Comparison of ENCODE assay signal across 8 mouse cellular contexts in the genomic region with DNA sequence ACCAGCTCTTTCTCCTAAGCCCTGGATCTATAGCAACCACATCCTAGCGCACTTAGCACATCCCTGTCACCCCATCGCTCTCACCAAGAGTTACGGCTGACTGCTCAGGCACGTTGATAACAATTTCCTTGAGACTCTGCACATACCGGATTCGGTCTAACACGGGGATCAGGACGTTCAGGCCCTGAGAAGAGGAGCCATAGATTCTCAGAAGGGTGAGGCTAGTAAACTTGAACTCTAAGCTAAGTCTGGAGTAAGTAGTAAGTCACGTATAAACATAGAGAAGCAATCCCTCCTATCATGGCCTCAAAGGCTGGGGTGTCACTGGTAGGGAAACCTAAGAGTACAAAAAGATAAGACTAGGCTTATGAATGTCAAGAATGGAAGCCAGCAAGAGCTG. TPM values are rescaled to one million over a fixed set of nuclear protein-coding genes. Genes with fewer than 3 reads are reported as not detected.
A peak's percentile ranks its signal among the peaks of the same experiment; 100 is the strongest.
DNase-seq lines count a peak whose midpoint lies in the region; ATAC-seq and TF ChIP-seq lines count a peak whose summit lies in the region.

No protein-coding gene starts in this region.

- ATAC-seq in forebrain, embryonic 15.5 days (replicated peaks): no peak
- no peak for ATAC-seq in liver, embryonic 15.5 days (ENCODE audit: insufficient read depth)

- WGBS in heart, adult 2 months: 59% methylated on average over 9 of the region's 9 CpGs
- 77% methylated on average over 9 of the region's 9 CpGs for WGBS in forebrain, embryonic 15.5 days
- 55% methylated on average over 9 of the region's 9 CpGs for WGBS in liver, embryonic 15.5 days (ENCODE audit: insufficient replicate concordance)

- peak overlapping the region; percentile 65 for H3K4me3 ChIP-seq in heart, adult 2 months
- peak overlapping the region; percentile 94 for H3K4me3 ChIP-seq in E14TG2a.4 (replicated peaks; ENCODE audit: low read length)
- peak overlapping the region; percentile 64 for H3K4me3 ChIP-seq in forebrain, embryonic 15.5 days
- peak overlapping the region; percentile 86 for H3K4me3 ChIP-seq in liver, embryonic 15.5 days (replicated peaks)

- peak overlapping the region; percentile 81 for H3K9ac ChIP-seq in heart, adult 2 months (ENCODE audit: low read depth, low read length)
- peak overlapping the region; percentile 82 for H3K9ac ChIP-seq in forebrain, embryonic 15.5 days (replicated peaks)
- peak overlapping the region; percentile 94 for H3K9ac ChIP-seq in liver, embryonic 15.5 days

- no peak for TF ChIP-seq CTCF in heart, adult 2 months (IDR thresholded peaks at IDR 0.05)
- no peak for TF ChIP-seq CTCF in E14TG2a.4 (conservative IDR thresholded peaks at IDR 0.05; ENCODE audit: low read length)

- DNase-seq in heart, adult 2 months: no peak
- DNase-seq in heart, postnatal 14 days: no peak
- DNase-seq in yolk sac, embryonic 10.5 days (ENCODE audit: low spot score): no peak
- DNase-seq in urinary bladder, postnatal 4 days (ENCODE audit: low spot score in 2 of 2): no peak
- no peak for DNase-seq in layer of hippocampus, adult 9-11 months

- H3K27ac ChIP-seq in heart, adult 2 months: no peak overlapping the region; the same call in 1 of the 2 replicates
- H3K27ac ChIP-seq in forebrain, embryonic 15.5 days (replicated peaks): peak overlapping the region; percentile 90
- H3K27ac ChIP-seq in liver, embryonic 15.5 days (replicated peaks): peak overlapping the region; percentile 91

- no peaks in the 10 kb centered on the region for H3K9me3 ChIP-seq in E14TG2a.4 (ENCODE audit: low read length)
- H3K9me3 ChIP-seq in forebrain, embryonic 15.5 days: no peaks in the 10 kb centered on the region
- no peaks in the 10 kb centered on the region for H3K9me3 ChIP-seq in liver, embryonic 15.5 days (replicated peaks)

- peaks cover 4% of the 10 kb centered on the region for H3K4me1 ChIP-seq in heart, adult 2 months (ENCODE audit: control insufficient read depth, insufficient read depth, low read length)
- H3K4me1 ChIP-seq in E14TG2a.4 (replicated peaks; ENCODE audit: low read depth, low read length): peaks cover 48% of the 10 kb centered on the region
- H3K4me1 ChIP-seq in forebrain, embryonic 15.5 days: peaks cover 21% of the 10 kb centered on the region
- peaks cover 37% of the 10 kb centered on the region for H3K4me1 ChIP-seq in liver, embryonic 15.5 days (replicated peaks)

- TF ChIP-seq POLR2A in heart, adult 2 months (IDR thresholded peaks at IDR 0.05; ENCODE audit: insufficient read depth, low read depth, low read length): no peak

- peak overlapping the region; percentile 71 for H3K4me2 ChIP-seq in forebrain, embryonic 15.5 days (replicated peaks)
- H3K4me2 ChIP-seq in liver, embryonic 15.5 days: peak overlapping the region; percentile 85

- no peak for TF ChIP-seq EP300 in heart, adult 2 months (IDR thresholded peaks at IDR 0.05; ENCODE audit: insufficient read depth, low read depth, low read length)

- no peaks in the 10 kb centered on the region for H3K27me3 ChIP-seq in heart, adult 2 months (ENCODE audit: control insufficient read depth, insufficient read depth, low read length)
- H3K27me3 ChIP-seq in E14TG2a.4 (ENCODE audit: insufficient read depth, low read length): no peaks in the 10 kb centered on the region
- H3K27me3 ChIP-seq in forebrain, embryonic 15.5 days: no peaks in the 10 kb centered on the region
- no peaks in the 10 kb centered on the region for H3K27me3 ChIP-seq in liver, embryonic 15.5 days

- intact Hi-C loops in heart, adult 2 months (cut with DNase I): no loop called here
- intact Hi-C loops in heart, postnatal 14 days (cut with DNase I): no loop called here

- H3K36me3 ChIP-seq in heart, adult 2 months (ENCODE audit: control insufficient read depth, insufficient read depth, low read length): no peaks in the 10 kb centered on the region
- peaks cover 60% of the 10 kb centered on the region for H3K36me3 ChIP-seq in E14TG2a.4 (ENCODE audit: insufficient read depth, low read length)
- peaks cover 59% of the 10 kb centered on the region for H3K36me3 ChIP-seq in forebrain, embryonic 15.5 days
- peaks cover 71% of the 10 kb centered on the region for H3K36me3 ChIP-seq in liver, embryonic 15.5 days (replicated peaks)

- no peaks in the 10 kb centered on the region; the same call in 1 of the 2 replicates for H3K79me2 ChIP-seq in heart, adult 2 months (replicated peaks; ENCODE audit: control insufficient read depth, insufficient read depth, low read length)

RNA-seq across cellular contexts. Expression of a gene that starts 1.2 kb away (rescaled TPM):
- total RNA-seq in heart, adult 2 months (2021): 100 to 1,000 TPM; 101 to 114 TPM
- polyA plus RNA-seq in heart, adult 2 months (2012; rRNA removed): 97.3 and 117 TPM in 2 replicates
- total RNA-seq in heart, postnatal 14 days (2021): 10 to 100 TPM; 97.8 to 99.2 TPM
- polyA plus RNA-seq in forebrain, embryonic 15.5 days (2015; fragmentation: Nextera tagmentation; extraction: Ambion mirVana): 259 and 263 TPM in 2 replicates
- 187 and 204 TPM in 2 replicates for polyA plus RNA-seq in liver, embryonic 15.5 days (2015; fragmentation: Nextera tagmentation; extraction: Ambion mirVana)

RNA-seq across cellular contexts. Expression of a gene that starts 4.7 kb away (rescaled TPM):
- total RNA-seq in heart, adult 2 months (2021): 10 to 100 TPM; 21.0 to 26.5 TPM
- polyA plus RNA-seq in heart, adult 2 months (2012; rRNA removed): 20.1 and 27.1 TPM in 2 replicates
- 10 to 100 TPM; 22.1 to 24.5 TPM for total RNA-seq in heart, postnatal 14 days (2021)
- polyA plus RNA-seq in forebrain, embryonic 15.5 days (2015; fragmentation: Nextera tagmentation; extraction: Ambion mirVana): 23.2 and 23.8 TPM in 2 replicates
- 14.8 and 15.1 TPM in 2 replicates for polyA plus RNA-seq in liver, embryonic 15.5 days (2015; fragmentation: Nextera tagmentation; extraction: Ambion mirVana)

RNA-seq across cellular contexts. Expression of a gene that starts 15.7 kb away (rescaled TPM):
- total RNA-seq in heart, adult 2 months (2021): 10 to 100 TPM; 26.3 to 33.1 TPM
- 19.6 and 21.3 TPM in 2 replicates for polyA plus RNA-seq in heart, adult 2 months (2012; rRNA removed)
- 10 to 100 TPM; 33.7 to 33.8 TPM for total RNA-seq in heart, postnatal 14 days (2021)
- 44.8 and 45.3 TPM in 2 replicates for polyA plus RNA-seq in forebrain, embryonic 15.5 days (2015; fragmentation: Nextera tagmentation; extraction: Ambion mirVana)
- polyA plus RNA-seq in liver, embryonic 15.5 days (2015; fragmentation: Nextera tagmentation; extraction: Ambion mirVana): 41.2 and 51.3 TPM in 2 replicates

RNA-seq across cellular contexts. Expression of a gene that starts 20.0 kb away (rescaled TPM):
- 1 to 10 TPM; 2.8 to 3.2 TPM for total RNA-seq in heart, adult 2 months (2021)
- 3.9 and 4.9 TPM in 2 replicates for polyA plus RNA-seq in heart, adult 2 months (2012; rRNA removed)
- total RNA-seq in heart, postnatal 14 days (2021): 1 to 10 TPM; 4.7 to 4.8 TPM
- 28.1 and 29.9 TPM in 2 replicates for polyA plus RNA-seq in forebrain, embryonic 15.5 days (2015; fragmentation: Nextera tagmentation; extraction: Ambion mirVana)
- polyA plus RNA-seq in liver, embryonic 15.5 days (2015; fragmentation: Nextera tagmentation; extraction: Ambion mirVana): 10.4 TPM in 2 replicates

RNA-seq across cellular contexts. Expression of a gene that starts 28.4 kb away (rescaled TPM):
- 10 to 100 TPM in 1 of 2 experiments, 1 to 10 TPM in 1; 10.0 to 10.9 TPM for total RNA-seq in heart, adult 2 months (2021)
- polyA plus RNA-seq in heart, adult 2 months (2012; rRNA removed): 6.7 and 11.7 TPM in 2 replicates
- 10 to 100 TPM; 20.3 to 25.2 TPM for total RNA-seq in heart, postnatal 14 days (2021)
- polyA plus RNA-seq in forebrain, embryonic 15.5 days (2015; fragmentation: Nextera tagmentation; extraction: Ambion mirVana): 17.9 and 18.7 TPM in 2 replicates
- polyA plus RNA-seq in liver, embryonic 15.5 days (2015; fragmentation: Nextera tagmentation; extraction: Ambion mirVana): 0.40 and 0.45 TPM in 2 replicates
